Mouse (Mus musculus) adrenal gland, postnatal 36 days (tissue): ENCODE data around the gene Fut1. TPM values are rescaled to one million over a fixed set of nuclear protein-coding genes. Genes with fewer than 3 reads are reported as not detected.

ENCODE experiments used
- DNase-seq, 2 experiments: peaks; one replicate each; pipeline ENCODE4 v3.0.0; 2021; ENCODE audit warnings: mixed read lengths in 1 of 2
- total RNA-seq, 2 experiments: library from RNA; stranded (reverse); gene quantifications; 2 replicates each; pipeline ENCODE4 v1.2.3; 2021

Fut1 gene
- total RNA-seq, 2 experiments from 2014 or later, result not detected

DNA sequence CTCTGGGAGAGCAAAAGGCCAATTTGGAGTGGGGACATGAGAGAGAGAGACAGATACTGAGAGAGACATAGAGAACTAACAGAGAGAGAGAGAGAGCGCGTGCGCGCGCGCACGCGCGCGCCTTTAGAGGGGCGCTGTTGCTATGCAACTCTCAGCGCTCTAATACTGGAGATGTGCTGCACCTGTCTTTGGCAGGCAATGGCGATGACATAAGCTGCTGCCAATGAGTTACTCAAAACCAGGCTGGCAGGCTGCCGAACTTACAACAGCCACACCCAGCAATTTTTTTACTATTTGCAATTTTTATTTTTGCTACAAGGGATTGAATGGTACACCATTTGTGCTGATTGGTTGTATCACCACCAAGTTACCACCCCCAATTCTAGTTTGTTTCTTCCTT, 50.7 kb downstream of the Fut1 start:
- DNase-seq, result no peak

DNA sequence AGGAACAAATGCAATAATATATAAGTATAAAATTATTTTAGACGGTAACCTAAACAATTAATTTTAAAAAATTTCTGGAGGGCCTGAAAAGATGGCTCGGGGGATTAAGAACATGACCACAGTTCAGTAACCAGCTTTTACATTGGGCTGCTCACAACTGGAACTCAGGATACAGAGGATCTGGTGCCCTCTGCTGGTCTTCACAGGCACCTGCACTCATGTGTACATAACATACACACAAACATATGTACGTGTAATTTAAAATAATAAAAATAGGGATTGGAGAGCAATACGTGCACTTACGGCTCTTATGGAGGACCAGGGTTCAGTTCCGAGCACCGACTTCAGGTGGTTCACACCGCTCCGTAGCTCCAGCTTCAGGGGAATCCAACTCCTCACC, 51.8 kb downstream of the Fut1 start:
- no peak for DNase-seq

Other genes with a start within 250 kb of the Fut1 start
- 1 to 10 TPM in 1 of 2 experiments, under 1 TPM in 1; 0.70 to 2.8 TPM for gene Lin7b, start 246.7 kb upstream of the Fut1 start, total RNA-seq
- gene Snrnp70, start 221.5 kb upstream of the Fut1 start, total RNA-seq, result 100 to 1,000 TPM; 223 to 308 TPM
- not detected for gene Kcna7, start 211.6 kb upstream of the Fut1 start, total RNA-seq
- not detected for gene Ntf5, start 203.6 kb upstream of the Fut1 start, total RNA-seq
- not detected for gene Lhb, start 196.5 kb upstream of the Fut1 start, total RNA-seq
- gene Gys1, start 182.4 kb upstream of the Fut1 start, total RNA-seq, result 10 to 100 TPM; 41.7 to 43.9 TPM
- 10 to 100 TPM; 50.3 to 56.3 TPM for gene Ruvbl2, start 179.2 kb upstream of the Fut1 start, total RNA-seq
- 1,000 to 10,000 TPM in 1 of 2 experiments, 100 to 1,000 TPM in 1; 896 to 1,448 TPM for gene Ftl1, start 157.4 kb upstream of the Fut1 start, total RNA-seq
- gene Bax, start 150.4 kb upstream of the Fut1 start, total RNA-seq, result 10 to 100 TPM; 60.1 to 64.5 TPM
- gene Tulp2, start 135.4 kb upstream of the Fut1 start, total RNA-seq, result 1 to 10 TPM in 1 of 2 experiments, under 1 TPM in 1; 0.86 to 2.1 TPM
- gene Gm45808, start 130.5 kb upstream of the Fut1 start, total RNA-seq, result 10 to 100 TPM; 39.2 to 52.3 TPM
- 10 to 100 TPM; 57.8 to 75.6 TPM for gene Dhdh, start 128.5 kb upstream of the Fut1 start, total RNA-seq
- gene Nucb1, start 106.9 kb upstream of the Fut1 start, total RNA-seq, result 100 to 1,000 TPM; 263 to 267 TPM
- 10 to 100 TPM; 45.7 to 68.4 TPM for gene Ppp1r15a, start 91.0 kb upstream of the Fut1 start, total RNA-seq
- gene Plekha4, start 91.0 kb upstream of the Fut1 start, total RNA-seq, result 1 to 10 TPM; 3.5 to 4.2 TPM
- gene Hsd17b14, start 62.4 kb upstream of the Fut1 start, total RNA-seq, result 1 to 10 TPM in 1 of 2 experiments, under 1 TPM in 1; 0.56 to 1.2 TPM
- 100 to 1,000 TPM; 165 to 289 TPM for gene Bcat2, start 47.1 kb upstream of the Fut1 start, total RNA-seq
- under 1 TPM in 1 of 2 experiments, not detected in 1; 0.33 TPM for gene Fgf21, start 1.8 kb upstream of the Fut1 start, total RNA-seq
- under 1 TPM; 0.16 to 0.20 TPM for gene Izumo1, start 4.5 kb downstream of the Fut1 start, total RNA-seq
- 10 to 100 TPM; 18.7 to 26.0 TPM for gene Rasip1, start 10.2 kb downstream of the Fut1 start, total RNA-seq
- gene Mamstr, start 22.7 kb downstream of the Fut1 start, total RNA-seq, result 10 to 100 TPM in 1 of 2 experiments, 1 to 10 TPM in 1; 3.0 to 11.0 TPM
- under 1 TPM in 1 of 2 experiments, not detected in 1; 0.17 TPM for gene Fut2, start 49.1 kb downstream of the Fut1 start, total RNA-seq
- gene Ntn5, start 66.7 kb downstream of the Fut1 start, total RNA-seq, result under 1 TPM; 0.23 to 0.83 TPM
- under 1 TPM; 0.23 to 0.99 TPM for gene Sec1, start 77.1 kb downstream of the Fut1 start, total RNA-seq
- gene Car11, start 82.6 kb downstream of the Fut1 start, total RNA-seq, result 10 to 100 TPM in 1 of 2 experiments, 1 to 10 TPM in 1; 8.6 to 10.2 TPM
- 100 to 1,000 TPM; 125 to 262 TPM for gene Dbp, start 87.8 kb downstream of the Fut1 start, total RNA-seq
- gene Rpl18, start 98.2 kb downstream of the Fut1 start, total RNA-seq, result 1,000 to 10,000 TPM; 1,050 to 1,062 TPM
- gene Sphk2, start 100.7 kb downstream of the Fut1 start, total RNA-seq, result 10 to 100 TPM; 35.5 to 35.6 TPM
- gene Fam83e, start 103.9 kb downstream of the Fut1 start, total RNA-seq, result under 1 TPM; 0.36 to 0.46 TPM
- gene Spaca4, start 108.5 kb downstream of the Fut1 start, total RNA-seq, result not detected
- gene Lmtk3, start 166.4 kb downstream of the Fut1 start, total RNA-seq, result 1 to 10 TPM; 6.1 to 8.5 TPM
- gene Sult2b1, start 167.4 kb downstream of the Fut1 start, total RNA-seq, result 1 to 10 TPM; 1.1 to 1.4 TPM
- gene Cyth2, start 197.3 kb downstream of the Fut1 start, total RNA-seq, result 100 to 1,000 TPM; 121 to 125 TPM
- under 1 TPM; 0.16 to 0.53 TPM for gene Kcnj14, start 207.5 kb downstream of the Fut1 start, total RNA-seq
- gene Grwd1, start 213.7 kb downstream of the Fut1 start, total RNA-seq, result 10 to 100 TPM; 27.1 to 36.0 TPM